Mouse (Mus musculus) MEL (cell line): ENCODE results near the gene Ginm1. TPM values are rescaled to one million over a fixed set of nuclear protein-coding genes. Genes with fewer than 3 reads are reported as not detected.

ENCODE experiments used
- DNase-seq: peaks from one replicate; pipeline ENCODE4 v3.0.0; 2011; ENCODE audit warnings: low read depth, low spot score
- H3K27ac ChIP-seq: 2 replicates; pipeline ENCODE4 v1.5.1; 2012; ENCODE audit warnings: low read depth, mild to moderate bottlenecking, control low read depth, low read length, moderate library complexity; ENCODE audit not compliant: control insufficient read depth
- H3K27me3 ChIP-seq, 2 experiments: fragments of 150-350 bp in 1 of 2; sonication (generic) in 1 of 2; 2 replicates each; pipeline ENCODE4 v1.6.1; 2012; ENCODE audit warnings: low read length in 2 of 2, mild to moderate bottlenecking in 2 of 2, improper control_type of control experiment in 1 of 2, moderate library complexity in 1 of 2; ENCODE audit not compliant: insufficient read depth in 2 of 2, control insufficient read depth in 1 of 2
- H3K36me3 ChIP-seq, 2 experiments: 2 replicates each; pipeline ENCODE4 v1.6.1; 2012 to 2014; ENCODE audit warnings: low read length in 2 of 2, improper control_type of control experiment in 1 of 2, inconsistent platforms in 1 of 2, mild to moderate bottlenecking in 1 of 2; ENCODE audit not compliant: insufficient read depth in 2 of 2, control insufficient read depth in 1 of 2
- H3K4me1 ChIP-seq, 2 experiments: fragments of 150-350 bp in 1 of 2; sonication (generic) in 1 of 2; 2 replicates each; pipeline ENCODE4 v1.6.1; 2012; ENCODE audit warnings: low read length in 2 of 2, improper control_type of control experiment in 1 of 2, mild to moderate bottlenecking in 1 of 2; ENCODE audit not compliant: insufficient read depth in 2 of 2, control insufficient read depth in 1 of 2
- H3K4me3 ChIP-seq, 2 experiments: fragments of 150-350 bp in 1 of 2; sonication (generic) in 1 of 2; 2 replicates each; pipeline ENCODE4 v1.5.1; 2012; ENCODE audit warnings: low read depth in 2 of 2, low read length in 2 of 2, mild to moderate bottlenecking in 2 of 2, moderate library complexity in 2 of 2, control low read depth in 1 of 2, improper control_type of control experiment in 1 of 2; ENCODE audit not compliant: control insufficient read depth in 1 of 2, insufficient read depth in 1 of 2
- H3K79me2 ChIP-seq: 2 replicates; pipeline ENCODE4 v1.6.1; 2012; ENCODE audit warnings: mild to moderate bottlenecking, low read length, moderate library complexity; ENCODE audit not compliant: control insufficient read depth, poor library complexity, insufficient read depth
- H3K9ac ChIP-seq: 2 replicates; pipeline ENCODE4 v1.6.1; 2012; ENCODE audit warnings: low read depth, mild to moderate bottlenecking, control low read depth, low read length, moderate library complexity; ENCODE audit not compliant: control insufficient read depth, poor library complexity, severe bottlenecking
- H3K9me3 ChIP-seq: fragments of 150-350 bp; sonication (generic); replicated peaks from 2 replicates; pipeline ENCODE4 v1.6.1; 2012; ENCODE audit warnings: mild to moderate bottlenecking, low read length, improper control_type of control experiment, moderate library complexity; ENCODE audit not compliant: insufficient read depth
- BHLHE40 ChIP-seq: IDR thresholded peaks from 2 replicates; pipeline ENCODE4 v1.6.1; 2012; ENCODE audit warnings: low read depth, mild to moderate bottlenecking, inconsistent platforms, low read length, improper control_type of control experiment, borderline replicate concordance
- E2F4 ChIP-seq: IDR thresholded peaks from 2 replicates; pipeline ENCODE4 v1.6.1; 2011; ENCODE audit warnings: low read depth, low read length, improper control_type of control experiment, borderline replicate concordance
- ETS1 ChIP-seq: IDR thresholded peaks from 2 replicates; pipeline ENCODE4 v1.6.1; 2012; ENCODE audit warnings: low read depth, mild to moderate bottlenecking, inconsistent platforms, low read length, improper control_type of control experiment, moderate library complexity
- MAX ChIP-seq: IDR thresholded peaks from 2 replicates; pipeline ENCODE4 v1.6.1; 2011; ENCODE audit warnings: low read length, improper control_type of control experiment
- NRF1 ChIP-seq: IDR thresholded peaks from 2 replicates; pipeline ENCODE4 v1.6.1; 2014; ENCODE audit warnings: low read depth, mild to moderate bottlenecking, inconsistent platforms, low read length, improper control_type of control experiment, moderate library complexity; ENCODE audit not compliant: poor library complexity, insufficient read depth, severe bottlenecking
- POLR2A ChIP-seq, 2 experiments: IDR thresholded peaks; 2 replicates each; pipeline ENCODE4 v1.6.1; 2011 to 2012; ENCODE audit warnings: low read length in 2 of 2, mild to moderate bottlenecking in 2 of 2, control low read depth in 1 of 2, improper control_type of control experiment in 1 of 2, low read depth in 1 of 2, moderate library complexity in 1 of 2; ENCODE audit not compliant: control insufficient read depth in 1 of 2, insufficient read depth in 1 of 2, poor library complexity in 1 of 2
- POLR2AphosphoS2 ChIP-seq: IDR thresholded peaks from 2 replicates; pipeline ENCODE4 v1.6.1; 2011; ENCODE audit warnings: low read length, improper control_type of control experiment
- POLR2AphosphoS5 ChIP-seq: IDR thresholded peaks from 2 replicates; pipeline ENCODE4 v1.6.1; 2012; ENCODE audit warnings: low read depth, borderline replicate concordance, mild to moderate bottlenecking, inconsistent platforms, low read length, moderate library complexity, mixed read lengths
- SIN3A ChIP-seq: IDR thresholded peaks from 2 replicates; pipeline ENCODE4 v1.6.1; 2012; ENCODE audit warnings: low read length, improper control_type of control experiment, inconsistent platforms
- SMC3 ChIP-seq: IDR thresholded peaks from 2 replicates; pipeline ENCODE4 v1.6.1; 2011; ENCODE audit warnings: low read depth, low read length, improper control_type of control experiment
- TBP ChIP-seq: IDR thresholded peaks from 2 replicates; pipeline ENCODE4 v1.8.0; 2011; ENCODE audit warnings: low read depth, low read length, improper control_type of control experiment
- USF2 ChIP-seq, 2 experiments: IDR thresholded peaks; 2 replicates each; pipeline ENCODE4 v1.6.1; 2011 to 2012; ENCODE audit warnings: improper control_type of control experiment in 2 of 2, low read length in 2 of 2, borderline replicate concordance in 1 of 2, inconsistent platforms in 1 of 2, low read depth in 1 of 2, mild to moderate bottlenecking in 1 of 2; ENCODE audit not compliant: insufficient read depth in 1 of 2
- ZC3H11A ChIP-seq: IDR thresholded peaks from 2 replicates; pipeline ENCODE4 v1.6.1; 2012; ENCODE audit warnings: low read depth, mild to moderate bottlenecking, inconsistent platforms, low read length, improper control_type of control experiment
- ZKSCAN1 ChIP-seq: IDR thresholded peaks from 2 replicates; pipeline ENCODE4 v1.6.1; 2012; ENCODE audit warnings: low read depth, mild to moderate bottlenecking, inconsistent platforms, low read length, improper control_type of control experiment, moderate library complexity
- polyA plus RNA-seq, 2 experiments: library from polyadenylated mRNA; stranded (reverse) in 1 of 2; unstranded in 1 of 2; fragments of >175 nt in 1 of 2; fragments of >200 nt in 1 of 2; gene quantifications; 2 replicates each; pipeline versions ENCODE4 v1.2.1 to v1.2.4; 2012; ENCODE audit warnings: low replicate concordance in 2 of 2, low read depth in 1 of 2; ENCODE audit not compliant: insufficient read length in 2 of 2, insufficient read depth in 1 of 2, missing spikeins in 1 of 2
- total RNA-seq: library from RNA; depleted of rRNA; stranded (reverse); fragments of 300-350 nt; gene quantifications from 2 replicates; pipeline ENCODE4 v1.2.3, GENCODE M21; 2012

Gene Ginm1
- total and polyA plus RNA-seq, 3 experiments: 9.2 to 13.8 TPM; not detected in 1

DNA sequence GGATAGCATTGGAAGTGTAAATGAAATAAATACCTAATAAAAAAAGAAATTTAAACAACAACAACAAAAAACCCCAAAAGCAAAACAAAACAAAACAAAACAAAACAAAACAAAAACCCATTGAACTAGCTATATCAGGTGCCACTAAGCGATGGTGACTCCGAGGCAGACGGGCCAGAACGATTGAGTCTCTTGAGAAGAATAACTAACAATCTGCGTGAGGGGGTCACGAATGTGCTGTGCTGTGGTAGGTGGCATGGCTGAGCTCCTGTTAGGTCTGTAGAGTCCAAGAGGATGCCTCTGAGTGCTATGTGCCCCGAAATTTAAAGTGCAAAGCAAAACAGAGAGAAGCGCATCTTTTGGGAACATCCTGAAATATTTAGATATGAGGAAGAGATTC is 44.8 kb upstream of the Ginm1 start:
- TF ChIP-seq ZKSCAN1 (no peak), NRF1 (no peak), E2F4 (no peak), POLR2AphosphoS5 (no peak), POLR2A (IDR thresholded peaks at IDR 0.05; ENCODE audit: control insufficient read depth in 1 of 2, insufficient read depth in 1 of 2, low read depth in 1 of 2, low read length in 2 of 2, poor library complexity in 1 of 2) (no peak)
- no peak for DNase-seq
- Histone ChIP-seq H3K36me3 (no peaks in the 10 kb centered on the region), H3K9me3 (no peaks in the 10 kb centered on the region), H3K27me3 (no peaks in the 10 kb centered on the region), H3K4me1 (0 out of 4 replicates have a peak, but pooled peaks cover 0 to 3% of the 10 kb centered on the region in 2 experiments), H3K27ac (no peak overlapping the region), H3K9ac (no peak overlapping the region), H3K4me3 (no peak overlapping the region), H3K79me2 (no peaks in the 10 kb centered on the region)

DNA sequence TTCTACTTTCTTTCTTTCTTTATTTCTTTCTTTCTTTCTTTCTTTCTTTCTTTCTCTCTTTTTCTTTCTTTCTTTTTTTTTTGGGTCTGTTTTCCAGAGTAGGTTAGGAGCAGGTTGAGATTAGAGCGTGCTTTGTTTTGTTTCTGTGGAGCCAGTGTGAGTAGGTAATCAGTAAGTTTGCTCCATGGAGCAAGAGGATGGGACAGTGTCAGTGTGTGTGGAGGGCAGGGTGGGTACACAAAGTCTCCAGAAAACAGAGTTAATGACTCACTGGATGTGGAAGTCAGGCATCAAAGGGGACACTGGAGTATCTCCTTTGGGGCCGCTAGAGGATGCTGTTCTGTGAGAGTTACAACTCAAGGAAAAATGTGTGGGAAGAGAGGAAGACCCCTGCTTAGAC is 44.3 kb upstream of the Ginm1 start:
- H3K4me3 ChIP-seq: no peak overlapping the region
- no peak overlapping the region for H3K27ac ChIP-seq
- no peaks in the 10 kb centered on the region for H3K79me2 ChIP-seq
- H3K4me1 ChIP-seq: no peaks in the 10 kb centered on the region
- no peaks in the 10 kb centered on the region for H3K27me3 ChIP-seq
- H3K36me3 ChIP-seq: no peaks in the 10 kb centered on the region
- TF ChIP-seq USF2 (IDR thresholded peaks at IDR 0.05; ENCODE audit: borderline replicate concordance in 1 of 2, insufficient read depth in 1 of 2, low read depth in 1 of 2, low read length in 2 of 2): no peak
- no peak for TF ChIP-seq E2F4
- TF ChIP-seq ZC3H11A: no peak
- TF ChIP-seq SMC3: no peak
- TF ChIP-seq BHLHE40: no peak
- no peak for TF ChIP-seq TBP
- no peak for TF ChIP-seq POLR2AphosphoS2
- H3K9ac ChIP-seq: no peak overlapping the region
- H3K9me3 ChIP-seq: no peaks in the 10 kb centered on the region
- no peak for DNase-seq

DNA sequence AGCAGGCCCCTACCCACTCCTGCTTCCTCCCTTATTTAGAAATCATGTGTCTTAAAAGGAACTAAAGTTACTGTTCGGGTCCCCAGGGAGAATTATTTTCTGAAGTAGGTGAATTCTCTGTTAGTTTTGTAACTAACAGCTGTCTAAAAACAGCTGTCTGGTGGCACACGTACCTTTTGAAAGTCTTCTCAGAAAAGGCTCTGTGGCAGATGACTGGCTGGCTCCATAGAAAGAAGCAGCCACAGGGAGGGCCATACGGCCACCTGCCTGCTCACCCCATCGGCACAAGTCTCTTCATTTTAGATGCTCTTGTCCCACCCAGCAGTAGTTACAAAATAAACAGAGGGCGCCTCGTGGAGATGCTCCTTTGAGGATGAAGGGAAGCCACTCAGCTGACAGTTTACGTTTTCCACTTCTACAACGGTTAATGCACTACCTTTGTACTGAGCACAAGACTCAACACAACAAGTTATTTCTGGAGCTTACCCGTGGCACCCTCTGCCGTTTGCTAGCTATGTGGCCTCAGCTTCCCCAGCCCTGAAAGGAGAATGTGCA is 42.1 kb upstream of the Ginm1 start:
- H3K27me3 ChIP-seq: no peaks in the 10 kb centered on the region
- H3K36me3 ChIP-seq: no peaks in the 10 kb centered on the region
- H3K79me2 ChIP-seq: no peaks in the 10 kb centered on the region
- no peak for DNase-seq
- H3K9me3 ChIP-seq: no peaks in the 10 kb centered on the region
- no peak overlapping the region for H3K27ac ChIP-seq
- TF ChIP-seq ETS1 (no peak), E2F4 (no peak), ZC3H11A (no peak), MAX (no peak), SIN3A (no peak)
- TF ChIP-seq, all 39 proteins: peak for 0
- Histone ChIP-seq H3K4me1 (no peaks in the 10 kb centered on the region), H3K9ac (no peak overlapping the region), H3K4me3 (no peak overlapping the region)
